Mouse (Mus musculus): ENCODE data around the gene Mcm2.

GRCm38 (mm10) chr6:88885644-88886416 lies 12.8 kb downstream of the Mcm2 start:
- no peak for TF ChIP-seq CTCF (IDR thresholded peaks at IDR 0.05; ENCODE audit: control insufficient read depth, insufficient read depth, low read length)
- no peak for TF ChIP-seq POLR2A (IDR thresholded peaks at IDR 0.05; ENCODE audit: borderline replicate concordance, control insufficient read depth, low read depth, low read length)
